Mouse (Mus musculus) liver, embryonic 18 days (tissue): ENCODE results near the gene Krtap21-1. TPM values are rescaled to one million over a fixed set of nuclear protein-coding genes. Genes with fewer than 3 reads are reported as not detected.

ENCODE experiments used
- polyA plus RNA-seq: library from polyadenylated mRNA; depleted of rRNA; stranded (reverse); fragments of >200 nt; gene quantifications from 2 replicates; pipeline ENCODE4 v1.2.3, GENCODE M21; 2012; rRNA removed

Krtap21-1 gene
- not detected in 2 replicates for polyA plus RNA-seq

DNA sequence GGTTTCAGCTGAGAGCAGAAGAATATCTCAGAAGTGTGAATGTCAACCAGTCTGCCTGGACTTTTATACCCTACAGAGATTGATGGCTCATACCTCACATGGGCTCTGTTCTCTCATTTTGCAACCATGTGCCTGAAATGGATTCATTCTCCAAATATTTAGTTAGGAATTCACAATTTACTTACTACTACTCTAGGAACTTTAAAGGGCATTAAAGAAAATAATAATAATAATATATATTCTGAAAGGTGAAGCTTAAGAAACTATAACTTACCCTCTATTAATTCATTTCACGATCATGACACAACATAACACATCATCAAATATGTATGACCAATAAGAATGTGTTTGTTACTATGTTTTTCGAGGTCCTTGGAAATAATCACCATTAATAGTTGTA, at the start of gene Krtap21-1:
TSS of gene Krtap21-1 (minus strand) at position 101 of the 400 bp plus-strand sequence.

DNA sequence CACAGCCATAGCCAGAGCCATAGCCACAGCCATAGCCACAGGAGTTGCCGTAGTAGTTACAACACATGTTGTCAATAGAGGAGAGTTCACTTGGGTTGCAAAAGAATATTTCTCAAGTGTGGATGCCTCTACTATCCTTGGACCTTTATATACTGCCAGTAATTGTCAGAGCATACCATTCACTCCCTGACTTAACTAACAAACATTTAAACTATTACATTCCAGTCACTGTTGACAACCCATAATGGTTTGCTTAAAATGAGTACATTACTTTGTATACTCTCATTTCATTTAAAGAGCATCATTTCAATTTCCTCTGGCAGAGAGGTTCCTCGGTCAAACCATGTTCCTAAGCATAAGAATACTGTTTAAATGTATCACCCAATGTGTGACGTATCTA, 16.3 kb upstream of the Krtap21-1 start, which contains the start of gene Krtap6-2:
TSS of gene Krtap6-2 (minus strand) at position 101 of the 400 bp plus-strand sequence.

Other genes starting within 250 kb of the Krtap21-1 start
- not detected in 2 replicates for gene Gm9789, start 245.9 kb downstream of the Krtap21-1 start, polyA plus RNA-seq
- not detected in 2 replicates for gene Gm7735, start 234.4 kb downstream of the Krtap21-1 start, polyA plus RNA-seq
- not detected in 2 replicates for gene 1110057P08Rik, start 229.1 kb downstream of the Krtap21-1 start, polyA plus RNA-seq
- not detected in 2 replicates for gene Krtap20-2, start 198.0 kb downstream of the Krtap21-1 start, polyA plus RNA-seq
- gene Krtap6-2, start 16.2 kb upstream of the Krtap21-1 start, polyA plus RNA-seq, result not detected in 2 replicates
- not detected in 2 replicates for gene Krtap8-1, start 84.1 kb upstream of the Krtap21-1 start, polyA plus RNA-seq
- gene Krtap7-1, start 104.5 kb upstream of the Krtap21-1 start, polyA plus RNA-seq, result not detected in 2 replicates
- gene Krtap11-1, start 167.3 kb upstream of the Krtap21-1 start, polyA plus RNA-seq, result 0.04 TPM in 1 of 2 replicates, not detected in the other